Mouse (Mus musculus) kidney, adult 2 months (tissue): ENCODE results near the gene E130114P18Rik.

Experiments
- CTCF ChIP-seq: fragments of 200-500 bp; conservative IDR thresholded peaks from 2 replicates; pipeline ENCODE4 v1.5.1; 2011; ENCODE audit warnings: low read depth, mild to moderate bottlenecking, control low read depth, low read length, moderate library complexity, mixed read lengths; ENCODE audit not compliant: insufficient read depth, insufficient read length
- POLR2A ChIP-seq: fragments of 200-500 bp; IDR thresholded peaks from one replicate; pipeline ENCODE4 v1.6.1; 2011; ENCODE audit warnings: low read depth, low read length, control low read depth

GRCm38 (mm10) chr4:97825841-97826240, 48.0 kb upstream of the E130114P18Rik start:
- TF ChIP-seq CTCF (no peak), POLR2A (no peak)
